ENCODE assay signal across 9 mouse cellular contexts in genomic region chr3:134330943-134331342, GRCm38 (mm10).
DNase-seq lines count a peak whose midpoint lies in the region; ATAC-seq and TF ChIP-seq lines count a peak whose summit lies in the region.
"Had no signal": no experiment of that assay in that cellular context is flagged by ENCODE, and none has a peak within 500 bp of the region (broad histone marks: within the 10 kb centered on the region; RNA-seq: fewer than 3 reads in every experiment).

No protein-coding gene starts in this region.

- H3K36me3 ChIP-seq in heart, embryonic 14.5 days (ENCODE audit: control insufficient read depth, insufficient read depth, low read length) = no peaks in the 10 kb centered on the region
- no peaks in the 10 kb centered on the region for H3K36me3 ChIP-seq in forebrain, embryonic 11.5 days (ENCODE audit: control insufficient read depth, insufficient read depth, low read length)
- no peaks in the 10 kb centered on the region for H3K36me3 ChIP-seq in limb, embryonic 14.5 days (ENCODE audit: control insufficient read depth, insufficient read depth, low read length)

- H3K4me1 ChIP-seq in heart, embryonic 14.5 days (ENCODE audit: control insufficient read depth in 2 of 2, insufficient read depth in 2 of 2, low read length in 2 of 2) = no peaks in the 10 kb centered on the region
- H3K4me1 ChIP-seq in forebrain, embryonic 11.5 days (replicated peaks; ENCODE audit: control insufficient read depth, insufficient read depth, low read length) = peaks cover 2% of the 10 kb centered on the region; the same call in 1 of the 2 replicates
- peaks cover 3% of the 10 kb centered on the region for H3K4me1 ChIP-seq in limb, embryonic 14.5 days (ENCODE audit: control insufficient read depth, insufficient read depth, low read length)

- H3K4me2 ChIP-seq in heart, embryonic 14.5 days (ENCODE audit: low read length) = peak overlapping the region; percentile 64
- H3K4me2 ChIP-seq in forebrain, embryonic 11.5 days (ENCODE audit: low read depth, low read length, severe bottlenecking) = peak overlapping the region; percentile 40; the same call in 1 of the 2 replicates
- peak overlapping the region; percentile 47 for H3K4me2 ChIP-seq in limb, embryonic 14.5 days (replicated peaks; ENCODE audit: low read depth, low read length, severe bottlenecking)

- no peak for ATAC-seq in heart, embryonic 14.5 days (ENCODE audit: insufficient number of reproducible peaks, insufficient read depth, low FRiP score, low read depth)
- ATAC-seq in forebrain, embryonic 11.5 days (replicated peaks; ENCODE audit: low FRiP score) = peak; percentile 74
- ATAC-seq in limb, embryonic 14.5 days (ENCODE audit: low FRiP score, low read depth) = no peak
- no peak for ATAC-seq in erythroid progenitor cell, adult 5-6 weeks (replicated peaks; ENCODE audit: low FRiP score, poor library complexity, severe bottlenecking)

- H3K9me3 ChIP-seq in heart, embryonic 14.5 days (ENCODE audit: control insufficient read depth, low read length) = no peaks in the 10 kb centered on the region
- no peaks in the 10 kb centered on the region for H3K9me3 ChIP-seq in forebrain, embryonic 11.5 days (ENCODE audit: control insufficient read depth, low read length)
- no peaks in the 10 kb centered on the region; the same call in 1 of the 2 replicates for H3K9me3 ChIP-seq in limb, embryonic 14.5 days (ENCODE audit: control insufficient read depth, low read length)

- H3K27me3 ChIP-seq in heart, embryonic 14.5 days (ENCODE audit: control insufficient read depth, insufficient read depth, low read length) = no peaks in the 10 kb centered on the region
- no peaks in the 10 kb centered on the region for H3K27me3 ChIP-seq in forebrain, embryonic 11.5 days (ENCODE audit: control insufficient read depth, insufficient read depth, low read length)
- no peaks in the 10 kb centered on the region for H3K27me3 ChIP-seq in limb, embryonic 14.5 days (ENCODE audit: control insufficient read depth, insufficient read depth, low read length)

- peak overlapping the region; percentile 9 to 27; a peak in 3 of 4 replicates for H3K4me3 ChIP-seq in heart, embryonic 14.5 days (ENCODE audit: control insufficient read depth in 1 of 2, insufficient read depth in 1 of 2, low read depth in 1 of 2, low read length in 2 of 2)
- peak overlapping the region; percentile 7; the same call in 1 of the 2 replicates for H3K4me3 ChIP-seq in forebrain, embryonic 11.5 days (ENCODE audit: low read depth, low read length)
- peak overlapping the region; percentile 29 for H3K4me3 ChIP-seq in limb, embryonic 14.5 days (replicated peaks; ENCODE audit: low read length)

- 48% methylated on average over 11 of the region's 11 CpGs for WGBS in heart, embryonic 14.5 days
- WGBS in forebrain, embryonic 11.5 days = 22% methylated on average over 11 of the region's 11 CpGs
- 13% methylated on average over 11 of the region's 11 CpGs for WGBS in limb, embryonic 14.5 days

- no peak for DNase-seq in heart, adult 8-10 months (ENCODE audit: low spot score)
- peak; percentile 21 for DNase-seq in MEL-GATA-1-ER (ENCODE audit: extremely low read depth, low read depth)
- peak; percentile 61 for DNase-seq in forebrain, embryonic 11.5 days (ENCODE audit: low spot score)
- DNase-seq in limb, embryonic 14.5 days (ENCODE audit: low spot score) = peak; percentile 5
- DNase-seq in thymus, adult 18-20 months = no peak
- DNase-seq in gastrocnemius, postnatal 14 days = no peak

- TF ChIP-seq POLR2A in limb, embryonic 14.5 days (IDR thresholded peaks at IDR 0.05; ENCODE audit: borderline replicate concordance, extremely low read depth, insufficient read depth, insufficient read length) = no peak

- intact Hi-C loops in gastrocnemius, postnatal 14 days (cut with DNase I; ENCODE audit: low total_unique reads) = no loop called here

- no peak overlapping the region for H3K9ac ChIP-seq in heart, embryonic 14.5 days (ENCODE audit: low read length)
- H3K9ac ChIP-seq in forebrain, embryonic 11.5 days (ENCODE audit: low read length) = no peak overlapping the region
- no peak overlapping the region for H3K9ac ChIP-seq in limb, embryonic 14.5 days (ENCODE audit: low read depth, low read length, severe bottlenecking)
- H3K9ac ChIP-seq: liver, embryonic 14.5 days had no signal

- no peak overlapping the region for H3K27ac ChIP-seq in heart, embryonic 14.5 days (replicated peaks in 1 of 2; ENCODE audit: control insufficient read depth in 1 of 2, insufficient read depth in 1 of 2, low read depth in 2 of 2, low read length in 2 of 2)
- no peak overlapping the region for H3K27ac ChIP-seq in forebrain, embryonic 11.5 days (ENCODE audit: low read depth, low read length)
- H3K27ac ChIP-seq in limb, embryonic 14.5 days (replicated peaks; ENCODE audit: low read depth, low read length) = no peak overlapping the region
- H3K27ac ChIP-seq: liver, embryonic 14.5 days had no signal

Comparison
In these comparisons a context has a peak if more than half of its experiments do, and no peak if none do; other contexts are left out.
1. DNase-seq: peak in MEL-GATA-1-ER (single experiment), forebrain, embryonic 11.5 days (single experiment) and limb, embryonic 14.5 days (single experiment); none in heart, adult 8-10 months (single experiment), thymus, adult 18-20 months (0 of 2) and gastrocnemius, postnatal 14 days (single experiment).
2. Peak in every context shown above with its lines, with median percentiles within 50 percentile points of each other: H3K4me2 ChIP-seq and H3K4me3 ChIP-seq.